Mouse (Mus musculus): ENCODE results near the gene Mapk12. TPM values are rescaled to one million over a fixed set of nuclear protein-coding genes. Genes with fewer than 3 reads are reported as not detected.

Mapk12 gene
- polyA plus RNA-seq, 1 experiment from 2014 or later, result 5.1 TPM

DNA sequence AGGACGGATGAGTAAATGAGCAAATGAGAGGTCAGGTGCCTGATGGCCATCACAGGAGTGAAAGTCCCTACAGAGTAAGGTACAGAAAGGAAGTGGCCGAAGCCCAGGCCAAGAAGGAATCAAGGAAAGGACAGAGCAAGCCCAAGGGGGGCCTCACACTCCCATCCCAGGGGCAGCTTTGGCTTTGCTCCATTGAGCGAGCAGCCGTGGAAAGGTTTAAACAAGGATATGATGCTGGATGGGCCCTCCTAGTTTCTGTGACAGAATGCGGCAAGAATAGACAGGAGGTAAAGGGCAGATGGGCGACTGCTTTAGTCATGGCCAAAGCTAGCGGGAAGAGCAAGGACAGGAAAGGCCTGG, 2.5 kb downstream of the Mapk12 start:
- 88% methylated on average over 7 of the region's 7 CpGs for WGBS
- no peak overlapping the region for H3K4me2 ChIP-seq (ENCODE audit: low read length)
- ATAC-seq, result no peak

DNA sequence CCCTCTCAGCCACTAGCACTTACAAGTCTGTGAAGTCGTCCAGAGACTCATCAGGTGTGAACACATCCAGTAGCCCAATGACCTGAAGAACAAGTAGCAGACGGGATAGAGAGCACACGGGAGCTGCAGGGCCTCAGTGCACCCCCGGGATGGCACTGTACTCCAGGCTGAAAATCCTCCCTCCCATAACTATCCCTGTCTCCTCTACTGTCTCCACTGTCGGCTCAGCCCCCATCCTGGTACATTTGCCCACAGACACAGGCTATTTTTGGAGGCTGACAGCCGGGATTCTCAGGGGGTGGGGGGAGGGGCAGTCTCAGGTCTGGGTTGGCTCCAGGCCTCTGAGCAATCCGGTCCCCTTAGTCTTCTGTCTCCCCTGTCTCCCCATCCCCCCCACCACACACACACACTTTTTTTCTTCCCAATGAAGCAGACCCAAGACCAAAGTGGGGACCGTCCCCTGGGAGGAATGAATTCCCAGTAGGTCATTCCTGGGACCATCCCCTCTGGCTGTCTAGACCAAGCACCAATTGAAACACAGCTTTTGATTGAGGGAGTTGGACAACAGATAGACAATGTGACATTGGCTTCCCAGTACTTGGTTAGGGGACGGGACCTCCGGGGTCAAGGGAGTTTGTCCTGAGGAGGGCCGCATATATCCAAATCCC, 3.0 kb downstream of the Mapk12 start:
- Histone ChIP-seq H3K4me1 (ENCODE audit: control insufficient read depth, insufficient read depth, low read length) (peaks cover 11% of the 10 kb centered on the region), H3K4me3 (ENCODE audit: low read depth, low read length) (no peak overlapping the region), H3K27ac (ENCODE audit: low read depth, low read length) (no peak overlapping the region), H3K27me3 (replicated peaks; ENCODE audit: control insufficient read depth, insufficient read depth, low read length) (no peaks in the 10 kb centered on the region), H3K4me2 (ENCODE audit: low read length) (no peak overlapping the region), H3K36me3 (ENCODE audit: control insufficient read depth, insufficient read depth, low read length) (peaks cover 4% of the 10 kb centered on the region; the same call in 1 of the 2 replicates), H3K9ac (ENCODE audit: low read length) (no peak overlapping the region), H3K9me3 (replicated peaks; ENCODE audit: control insufficient read depth, low read length) (no peaks in the 10 kb centered on the region)
- WGBS, result 77% methylated on average over 11 of the region's 11 CpGs
- DNase-seq (ENCODE audit: low spot score) (no peak), ATAC-seq (no peak)

More for the DNA sequence above, 2.5 kb downstream of the Mapk12 start:
- H3K27ac ChIP-seq (ENCODE audit: low read depth, low read length), result no peak overlapping the region
- DNase-seq (ENCODE audit: low spot score), result no peak
- H3K4me3 ChIP-seq (ENCODE audit: low read depth, low read length), result no peak overlapping the region
- no peaks in the 10 kb centered on the region for H3K27me3 ChIP-seq (replicated peaks; ENCODE audit: control insufficient read depth, insufficient read depth, low read length)
- H3K9me3 ChIP-seq (replicated peaks; ENCODE audit: control insufficient read depth, low read length), result no peaks in the 10 kb centered on the region
- no peak overlapping the region for H3K9ac ChIP-seq (ENCODE audit: low read length)
- H3K4me1 ChIP-seq (ENCODE audit: control insufficient read depth, insufficient read depth, low read length), result peaks cover 11% of the 10 kb centered on the region
- H3K36me3 ChIP-seq (ENCODE audit: control insufficient read depth, insufficient read depth, low read length), result peaks cover 6% of the 10 kb centered on the region; the same call in 1 of the 2 replicates

DNA sequence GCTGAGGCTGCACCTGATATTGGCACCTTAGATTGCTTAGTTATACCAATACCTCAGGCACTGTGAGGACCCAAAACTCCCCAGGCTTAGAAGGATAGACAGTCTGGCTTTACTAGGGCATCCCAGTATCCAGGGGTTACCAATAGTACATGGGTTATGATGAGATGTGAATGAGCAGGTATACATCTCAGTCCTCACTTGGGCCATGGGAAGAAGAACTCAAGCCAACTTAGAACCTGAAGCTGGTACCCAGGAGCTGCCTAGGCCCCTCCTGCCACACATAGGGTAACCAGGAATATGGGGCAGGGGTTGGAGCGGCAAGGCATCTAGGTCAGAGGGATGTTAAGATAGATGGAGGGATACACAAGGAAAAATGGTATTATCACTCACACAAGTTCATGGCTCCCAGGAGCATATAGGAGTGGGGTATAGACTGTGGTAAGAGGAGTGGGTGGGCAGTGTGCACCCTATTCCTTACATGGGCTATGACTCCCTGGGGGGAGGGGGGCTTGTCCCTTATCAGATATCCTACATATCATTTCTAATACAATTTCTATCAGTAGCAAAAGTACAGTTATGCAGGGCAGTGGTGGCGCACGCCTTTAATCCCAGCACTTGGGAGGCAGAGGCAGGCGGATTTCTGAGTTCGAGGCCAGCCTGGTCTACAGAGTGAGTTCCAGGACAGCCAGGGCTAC, 3.9 kb downstream of the Mapk12 start:
- DNase-seq (ENCODE audit: low spot score) (no peak), ATAC-seq (no peak)
- no peak overlapping the region for H3K9ac ChIP-seq (ENCODE audit: low read length)
- no peak overlapping the region for H3K4me3 ChIP-seq (ENCODE audit: low read depth, low read length)
- 0 out of 2 replicates have a peak, but pooled peaks cover 6% of the 10 kb centered on the region for H3K36me3 ChIP-seq (ENCODE audit: control insufficient read depth, insufficient read depth, low read length)
- H3K27ac ChIP-seq (ENCODE audit: low read depth, low read length), result no peak overlapping the region
- WGBS, result 98% methylated on average over 5 of the region's 5 CpGs
- no peaks in the 10 kb centered on the region for H3K27me3 ChIP-seq (replicated peaks; ENCODE audit: control insufficient read depth, insufficient read depth, low read length)
- H3K9me3 ChIP-seq (replicated peaks; ENCODE audit: control insufficient read depth, low read length), result no peaks in the 10 kb centered on the region
- peaks cover 11% of the 10 kb centered on the region for H3K4me1 ChIP-seq (ENCODE audit: control insufficient read depth, insufficient read depth, low read length)
- H3K4me2 ChIP-seq (ENCODE audit: low read length), result no peak overlapping the region

DNA sequence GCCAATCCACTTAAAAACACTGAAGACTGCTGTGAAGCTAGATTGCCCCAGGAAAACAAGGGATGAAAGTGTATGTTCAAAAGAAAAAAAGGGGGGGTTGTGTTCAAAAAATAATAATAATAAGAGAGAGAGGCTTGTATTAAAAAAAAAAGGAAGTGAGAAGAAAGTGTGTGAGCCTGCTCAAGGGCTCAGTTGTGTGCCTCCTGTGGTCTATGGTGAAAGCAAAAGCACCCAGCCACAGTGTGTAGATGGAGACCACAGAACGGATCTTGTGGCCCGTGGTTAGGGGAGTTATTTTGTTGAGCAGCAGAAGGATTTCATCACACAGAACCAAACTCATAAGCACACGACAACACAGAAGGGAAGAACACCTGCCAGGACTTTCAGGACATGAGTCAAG, 9.2 kb downstream of the Mapk12 start:
- ATAC-seq, result no peak
- 90% methylated on average over 3 of the region's 3 CpGs for WGBS
- no peak for DNase-seq (ENCODE audit: low spot score)

DNA sequence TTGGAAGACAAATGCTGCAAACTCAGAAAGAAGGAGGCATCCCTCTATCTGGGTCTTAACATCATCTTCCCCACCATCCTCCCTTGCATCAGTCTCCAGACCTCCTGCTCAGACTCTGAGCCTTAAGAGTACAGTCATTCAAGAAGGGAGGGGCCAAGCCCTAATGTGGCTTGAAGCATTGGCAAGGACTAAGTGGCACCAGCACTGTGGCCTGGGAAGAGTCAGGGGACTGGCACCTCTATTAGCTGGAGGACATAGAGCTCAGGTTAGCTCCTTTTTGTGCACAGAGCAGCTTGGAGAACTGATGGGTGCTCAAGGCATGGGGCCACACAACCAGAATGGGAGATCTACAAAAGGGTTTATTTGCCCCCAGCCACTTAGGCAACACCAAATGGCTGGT, 10.3 kb downstream of the Mapk12 start:
- Histone ChIP-seq H3K27ac (ENCODE audit: low read depth, low read length) (no peak overlapping the region), H3K4me1 (ENCODE audit: control insufficient read depth, insufficient read depth, low read length) (peaks cover 9% of the 10 kb centered on the region; the same call in 1 of the 2 replicates), H3K36me3 (ENCODE audit: control insufficient read depth, insufficient read depth, low read length) (0 out of 2 replicates have a peak, but pooled peaks cover 10% of the 10 kb centered on the region), H3K4me2 (ENCODE audit: low read length) (no peak overlapping the region), H3K4me3 (ENCODE audit: low read depth, low read length) (no peak overlapping the region), H3K27me3 (replicated peaks; ENCODE audit: control insufficient read depth, insufficient read depth, low read length) (no peaks in the 10 kb centered on the region), H3K9ac (ENCODE audit: low read length) (no peak overlapping the region), H3K9me3 (replicated peaks; ENCODE audit: control insufficient read depth, low read length) (no peaks in the 10 kb centered on the region)
- ATAC-seq (no peak), DNase-seq (ENCODE audit: low spot score) (no peak)

More for the DNA sequence above, 9.2 kb downstream of the Mapk12 start:
- Histone ChIP-seq H3K4me2 (ENCODE audit: low read length) (no peak overlapping the region), H3K36me3 (ENCODE audit: control insufficient read depth, insufficient read depth, low read length) (0 out of 2 replicates have a peak, but pooled peaks cover 6% of the 10 kb centered on the region), H3K27me3 (replicated peaks; ENCODE audit: control insufficient read depth, insufficient read depth, low read length) (no peaks in the 10 kb centered on the region), H3K4me3 (ENCODE audit: low read depth, low read length) (no peak overlapping the region), H3K27ac (ENCODE audit: low read depth, low read length) (no peak overlapping the region), H3K9me3 (replicated peaks; ENCODE audit: control insufficient read depth, low read length) (no peaks in the 10 kb centered on the region), H3K9ac (ENCODE audit: low read length) (no peak overlapping the region), H3K4me1 (ENCODE audit: control insufficient read depth, insufficient read depth, low read length) (peaks cover 9% of the 10 kb centered on the region; the same call in 1 of the 2 replicates)

DNA sequence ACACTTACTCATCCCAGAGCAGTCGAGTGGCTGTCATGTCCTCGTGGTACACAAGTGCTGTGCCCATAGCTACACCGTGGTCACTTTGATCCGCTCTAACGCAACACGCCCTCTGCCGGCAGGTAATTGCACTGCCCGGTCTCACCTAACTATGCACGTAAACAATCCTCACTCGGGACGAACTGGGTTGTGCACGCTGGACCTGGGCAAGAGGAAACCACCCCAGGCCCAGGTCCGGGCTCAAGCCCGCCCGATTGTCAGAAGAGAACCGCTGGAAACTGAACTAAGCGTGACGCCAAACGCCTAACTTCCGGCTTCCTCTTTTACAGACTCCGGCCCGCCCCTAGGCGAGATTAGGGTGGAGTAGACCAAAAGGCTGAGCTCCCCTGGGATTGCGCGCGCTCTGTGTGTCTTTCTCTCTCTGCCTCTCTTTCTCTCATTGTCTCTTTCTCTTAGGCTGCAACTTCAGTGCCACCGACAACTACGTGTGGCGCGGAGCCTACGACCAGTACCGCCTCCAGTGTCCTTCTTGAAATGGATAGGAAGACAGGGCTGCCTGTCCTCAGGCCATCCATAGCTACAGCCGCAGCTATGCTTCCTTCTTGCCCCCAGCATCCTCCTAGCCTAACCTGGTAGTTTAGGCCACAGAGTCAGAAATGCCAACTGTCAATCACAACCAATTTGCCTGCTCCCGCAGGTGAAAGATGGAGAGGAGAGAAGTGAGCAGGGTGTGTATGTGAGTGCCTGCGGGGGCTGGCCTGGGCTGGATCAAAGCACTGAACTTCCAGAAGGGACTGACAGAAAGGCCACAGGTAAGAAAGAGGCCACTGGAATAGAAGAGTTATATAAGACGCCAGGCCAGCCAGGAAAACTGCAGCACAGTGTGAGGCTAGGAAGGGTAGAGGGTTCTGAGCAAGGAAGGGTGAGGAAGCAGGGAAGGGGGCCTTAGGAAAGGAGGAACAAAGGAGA, 11.8 kb downstream of the Mapk12 start, which contains the start of gene Hdac10:
Gene Hdac10, minus strand, starts transcription at position 319 of the 969 bp plus-strand sequence.
- Histone ChIP-seq H3K4me1 (ENCODE audit: control insufficient read depth, insufficient read depth, low read length) (peaks cover 10% of the 10 kb centered on the region), H3K27ac (ENCODE audit: low read depth, low read length) (peak within 1 kb of the TSS; percentile 39), H3K4me2 (ENCODE audit: low read length) (peak within 1 kb of the TSS; percentile 75), H3K9ac (ENCODE audit: low read length) (peak within 1 kb of the TSS; percentile 62), H3K9me3 (replicated peaks; ENCODE audit: control insufficient read depth, low read length) (no peaks in the 10 kb centered on the region), H3K36me3 (ENCODE audit: control insufficient read depth, insufficient read depth, low read length) (0 out of 2 replicates have a peak, but pooled peaks cover 11% of the 10 kb centered on the region), H3K27me3 (replicated peaks; ENCODE audit: control insufficient read depth, insufficient read depth, low read length) (no peaks in the 10 kb centered on the region), H3K4me3 (ENCODE audit: low read depth, low read length) (peak within 1 kb of the TSS; percentile 49)
- ATAC-seq (peak; percentile 91), DNase-seq (ENCODE audit: low spot score) (peak; percentile 87)
- WGBS, result 3% methylated on average over 36 of the region's 36 CpGs

DNA sequence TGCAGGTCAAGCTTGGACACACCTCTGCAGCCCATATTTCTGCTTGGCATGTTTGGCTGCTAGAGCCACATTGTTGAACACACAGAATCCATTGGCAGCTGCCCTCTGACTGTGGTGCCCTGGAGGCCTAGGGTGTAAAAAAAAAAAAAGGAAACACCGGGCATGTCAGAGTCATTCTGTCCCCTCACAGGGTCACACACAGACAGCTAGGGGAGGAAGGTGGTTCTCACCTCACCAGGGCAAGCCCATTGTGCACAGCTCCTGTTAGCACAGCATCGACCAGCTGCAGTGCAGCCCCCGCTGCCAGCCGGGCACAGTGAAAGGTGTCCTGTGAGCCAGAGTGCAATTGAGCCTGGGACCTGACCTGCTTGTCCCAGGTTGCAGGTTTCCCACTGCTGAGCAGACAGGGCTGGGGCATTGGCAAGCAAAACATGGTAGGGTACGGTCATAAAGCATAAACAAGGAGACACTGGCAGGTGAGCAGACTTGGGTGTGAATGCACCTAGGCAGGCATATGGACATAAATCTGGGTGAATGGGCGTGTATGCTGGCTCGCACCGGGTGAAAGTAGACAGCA, 13.1 kb downstream of the Mapk12 start:
- Histone ChIP-seq H3K9me3 (replicated peaks; ENCODE audit: control insufficient read depth, low read length) (no peaks in the 10 kb centered on the region), H3K4me3 (ENCODE audit: low read depth, low read length) (peak overlapping the region; percentile 49), H3K9ac (ENCODE audit: low read length) (peak overlapping the region; percentile 62), H3K27me3 (replicated peaks; ENCODE audit: control insufficient read depth, insufficient read depth, low read length) (no peaks in the 10 kb centered on the region), H3K4me1 (ENCODE audit: control insufficient read depth, insufficient read depth, low read length) (peaks cover 16% of the 10 kb centered on the region), H3K27ac (ENCODE audit: low read depth, low read length) (no peak overlapping the region), H3K36me3 (ENCODE audit: control insufficient read depth, insufficient read depth, low read length) (0 out of 2 replicates have a peak, but pooled peaks cover 8% of the 10 kb centered on the region), H3K4me2 (ENCODE audit: low read length) (peak overlapping the region; percentile 75)
- no peak for ATAC-seq
- WGBS, result 83% methylated on average over 8 of the region's 8 CpGs
- no peak for DNase-seq (ENCODE audit: low spot score)

DNA sequence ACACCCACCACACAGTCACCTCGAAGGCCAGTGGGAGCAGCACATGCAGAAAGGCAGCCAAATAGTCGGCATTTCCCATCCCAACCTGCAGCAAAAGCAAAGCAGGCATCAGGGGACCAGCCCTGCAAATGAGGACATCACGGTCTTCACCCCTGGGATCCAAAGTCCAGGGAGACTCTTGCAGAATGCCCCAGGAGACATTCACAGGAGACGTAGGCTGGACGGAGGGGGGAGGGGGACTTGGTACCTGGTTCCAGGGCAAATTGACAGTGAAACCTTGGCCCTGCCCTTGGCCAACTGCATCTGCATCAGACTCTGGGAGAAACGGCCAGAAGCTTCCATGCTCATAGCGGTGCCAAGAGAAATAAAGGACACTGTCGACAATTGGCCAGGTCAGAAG, 13.9 kb downstream of the Mapk12 start:
- Histone ChIP-seq H3K9me3 (replicated peaks; ENCODE audit: control insufficient read depth, low read length) (no peaks in the 10 kb centered on the region), H3K9ac (ENCODE audit: low read length) (no peak overlapping the region), H3K27me3 (replicated peaks; ENCODE audit: control insufficient read depth, insufficient read depth, low read length) (no peaks in the 10 kb centered on the region), H3K4me3 (ENCODE audit: low read depth, low read length) (no peak overlapping the region), H3K4me1 (ENCODE audit: control insufficient read depth, insufficient read depth, low read length) (peaks cover 24% of the 10 kb centered on the region), H3K4me2 (ENCODE audit: low read length) (no peak overlapping the region), H3K36me3 (ENCODE audit: control insufficient read depth, insufficient read depth, low read length) (0 out of 2 replicates have a peak, but pooled peaks cover 6% of the 10 kb centered on the region), H3K27ac (ENCODE audit: low read depth, low read length) (no peak overlapping the region)
- no peak for ATAC-seq
- WGBS, result 89% methylated on average over 8 of the region's 8 CpGs
- DNase-seq (ENCODE audit: low spot score), result no peak
